Mouse (Mus musculus) kidney, adult 10 weeks (tissue): ENCODE results near the gene Hbq1a. TPM values are rescaled to one million over a fixed set of nuclear protein-coding genes. Genes with fewer than 3 reads are reported as not detected.

Experiments used
- polyA plus RNA-seq: library from polyadenylated mRNA; stranded (reverse); fragments of 350-450 nt; fragmentation: Illumina TruSeq; extraction: RNeasy Lipid Tissue Mini Kit (QIAGEN cat#74804); gene quantifications from one replicate; pipeline ENCODE4 v1.2.3, GENCODE M21; 2014; ENCODE audit warnings: low read depth, low replicate concordance

Hbq1a gene
- not detected for polyA plus RNA-seq

GRCm38 (mm10) chr11:32299865-32300264 lies at the start of gene Hbq1a:
Hbq1a (plus strand) TSS chr11:32300069.

DNA sequence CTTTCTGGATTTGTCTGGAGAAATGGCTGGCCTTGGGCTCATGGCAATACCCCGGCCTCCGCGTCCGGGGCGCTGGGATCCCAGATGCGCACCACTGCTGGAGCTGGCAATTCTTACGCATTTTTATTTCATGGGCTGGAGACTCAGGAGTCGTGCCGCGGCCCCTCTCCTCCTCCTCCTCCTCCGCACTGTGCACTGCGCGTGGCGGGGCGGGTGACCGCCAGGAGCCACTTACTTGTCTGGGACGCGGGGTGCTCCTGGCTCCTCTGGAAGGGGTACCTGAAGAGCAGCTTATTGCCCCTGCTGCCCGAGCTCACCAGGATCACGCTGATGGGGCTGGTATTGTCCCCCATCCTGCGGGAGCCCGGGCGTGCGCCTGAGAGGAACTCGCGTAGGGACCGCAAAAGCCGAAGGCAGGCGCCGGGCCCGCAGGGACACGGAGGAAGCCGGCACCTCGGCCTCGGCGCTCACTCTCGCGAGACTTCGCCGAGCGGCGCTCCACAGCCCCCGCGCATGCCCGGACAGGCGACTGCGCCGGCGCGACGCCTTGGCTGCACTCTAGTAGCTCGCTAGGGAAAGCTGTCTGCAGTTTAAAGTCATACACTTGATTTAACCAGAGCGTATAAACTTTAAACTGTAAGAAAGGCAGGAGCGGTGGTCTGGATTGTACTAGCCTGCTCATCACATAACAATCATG lies 32.5 kb upstream of the Hbq1a start, which contains the start of gene Nprl3:
Gene Nprl3 (minus strand): TSS at position 520 of the 697 bp plus-strand sequence.

GRCm38 (mm10) chr11:32276347-32276746 lies 23.5 kb upstream of the Hbq1a start, which contains the start of gene Hba-x:
Hba-x (plus strand) TSS chr11:32276400.

DNA sequence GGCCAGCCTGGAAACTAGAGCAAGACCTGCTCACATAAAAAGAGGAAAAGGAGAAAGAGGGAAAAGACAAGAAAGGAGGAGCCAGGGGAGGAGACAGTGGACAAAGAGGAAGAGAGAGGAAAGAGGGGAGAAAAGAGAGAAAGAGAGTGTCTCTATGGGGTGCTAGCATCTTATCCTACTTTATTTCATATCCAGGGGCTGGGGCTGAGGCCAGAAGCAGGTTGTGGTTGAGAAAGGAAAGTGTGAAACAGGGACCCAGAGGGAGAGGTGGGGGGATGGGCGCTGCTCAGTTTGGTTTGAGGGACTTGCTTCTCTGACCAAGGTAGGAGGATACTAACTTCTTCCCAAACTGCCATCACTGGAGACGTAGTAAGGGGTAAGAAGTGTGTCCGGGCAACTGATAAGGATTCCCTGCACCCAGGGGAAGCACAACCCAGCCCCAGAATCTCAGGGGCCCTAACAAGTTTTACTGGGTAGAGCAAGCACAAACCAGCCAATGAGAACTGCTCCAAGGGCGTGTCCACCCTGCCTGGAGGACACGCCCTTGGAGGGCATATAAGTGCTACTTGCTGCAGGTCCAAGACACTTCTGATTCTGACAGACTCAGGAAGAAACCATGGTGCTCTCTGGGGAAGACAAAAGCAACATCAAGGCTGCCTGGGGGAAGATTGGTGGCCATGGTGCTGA lies 16.6 kb upstream of the Hbq1a start, which contains the start of gene Hba-a1:
Gene Hba-a1 (plus strand): TSS at position 421 of the 687 bp plus-strand sequence.

DNA sequence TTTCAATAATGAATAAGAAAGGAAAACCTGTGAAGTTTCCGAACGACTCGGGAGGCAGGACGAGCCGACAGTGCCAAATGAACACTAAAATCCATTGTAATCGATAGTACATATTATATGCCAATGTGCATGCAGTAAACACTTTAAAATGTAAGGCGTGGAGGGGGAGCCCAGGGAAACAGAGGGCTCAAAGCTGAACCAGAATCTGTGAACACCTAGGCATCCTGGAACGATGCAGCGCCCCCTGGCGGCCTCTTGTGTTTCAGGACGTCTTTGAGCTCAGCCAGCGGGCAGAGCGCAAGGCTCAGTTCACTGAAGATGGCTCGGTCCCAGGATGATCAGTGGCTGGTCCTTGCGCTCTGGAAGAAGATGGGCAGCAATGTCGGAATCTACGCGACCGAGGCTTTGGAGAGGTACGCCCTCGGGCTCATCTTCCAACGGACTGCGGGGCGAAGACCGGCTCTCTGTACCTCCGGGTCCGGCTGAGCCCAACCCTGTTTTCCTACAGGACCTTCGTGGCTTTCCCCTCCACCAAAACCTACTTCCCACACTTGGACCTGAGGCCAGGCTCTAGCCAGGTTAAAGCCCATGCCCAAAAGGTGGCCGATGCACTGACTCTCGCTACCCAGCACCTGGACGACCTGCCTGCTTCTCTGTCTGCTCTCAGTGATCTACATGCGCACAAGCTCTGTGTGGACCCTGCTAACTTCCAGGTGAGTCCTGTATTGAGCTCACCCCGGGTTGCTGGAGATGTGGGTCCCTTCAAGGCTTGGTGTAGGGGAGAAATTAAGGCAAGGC lies 13.0 kb upstream of the Hbq1a start, which contains the start of gene Hbq1b:
Gene Hbq1b (plus strand): TSS at position 271 of the 798 bp plus-strand sequence.

GRCm38 (mm10) chr11:32296203-32296602 lies 3.7 kb upstream of the Hbq1a start, which contains the start of gene Hba-a2:
Hba-a2 (plus strand) TSS chr11:32296489.

GRCm38 (mm10) chr11:32347607-32348432 lies 48.0 kb downstream of the Hbq1a start, which contains the start of gene Sh3pxd2b:
Sh3pxd2b (plus strand) TSS chr11:32347820.

Other genes starting within 250 kb of the Hbq1a start
- gene Il9r, start 99.8 kb upstream of the Hbq1a start, polyA plus RNA-seq, result not detected
- 1.4 TPM for gene Snrnp25, start 94.7 kb upstream of the Hbq1a start, polyA plus RNA-seq
- gene Rhbdf1, start 77.8 kb upstream of the Hbq1a start, polyA plus RNA-seq, result 0.53 TPM
- 5.7 TPM for gene Mpg, start 73.6 kb upstream of the Hbq1a start, polyA plus RNA-seq
- gene Nprl3, start 32.4 kb upstream of the Hbq1a start, polyA plus RNA-seq, result 4.0 TPM
- not detected for gene Hba-x, start 23.7 kb upstream of the Hbq1a start, polyA plus RNA-seq
- 2.9 TPM for gene Hba-a1, start 16.6 kb upstream of the Hbq1a start, polyA plus RNA-seq
- not detected for gene Hbq1b, start 13.1 kb upstream of the Hbq1a start, polyA plus RNA-seq
- 40.1 TPM for gene Hba-a2, start 3.6 kb upstream of the Hbq1a start, polyA plus RNA-seq
- gene Sh3pxd2b, start 47.8 kb downstream of the Hbq1a start, polyA plus RNA-seq, result 0.49 TPM
- gene Ubtd2, start 155.3 kb downstream of the Hbq1a start, polyA plus RNA-seq, result 1.4 TPM
- not detected for gene Efcab9, start 232.0 kb downstream of the Hbq1a start, polyA plus RNA-seq
- 0.44 TPM for gene Stk10, start 233.2 kb downstream of the Hbq1a start, polyA plus RNA-seq